In the genomic region with DNA sequence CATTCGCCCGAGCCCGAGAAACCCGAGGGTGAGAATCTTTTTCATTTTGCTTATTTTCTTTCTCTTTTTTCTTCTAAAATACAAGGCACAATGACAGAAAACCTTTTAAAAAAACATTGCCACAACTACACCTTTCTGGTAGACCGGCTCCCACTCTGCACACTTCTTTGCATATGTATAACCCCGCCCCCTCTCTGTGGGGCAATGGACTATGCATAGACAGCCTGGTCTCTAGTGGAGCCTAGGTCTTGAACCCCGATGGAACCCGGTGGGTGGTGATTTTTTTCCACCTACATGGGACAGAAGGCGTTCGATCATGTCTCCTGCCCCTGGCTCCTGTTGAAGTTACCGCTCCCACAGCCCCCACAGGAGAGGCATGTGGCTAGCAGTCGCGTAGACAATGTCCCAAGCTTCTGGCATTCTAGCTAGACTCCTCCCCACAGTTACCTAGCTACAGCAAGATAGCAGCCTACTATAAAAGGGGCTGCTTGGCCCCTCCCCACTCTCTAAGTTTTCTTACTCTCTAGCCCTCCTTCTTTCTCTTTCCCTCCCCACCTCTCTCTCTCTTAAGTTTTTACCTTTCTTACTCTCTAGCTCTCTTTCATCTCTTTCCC, we compare ENCODE assay signal across 13 mouse cellular contexts.
"Had no signal": no experiment of that assay in that cellular context is flagged by ENCODE, and none has a peak within 500 bp of the region (broad histone marks: within the 10 kb centered on the region; RNA-seq: fewer than 3 reads in every experiment).

No protein-coding gene starts in this region.

- H3K36me3 ChIP-seq: limb, embryonic 15.5 days; liver, embryonic 12.5 days; midbrain, embryonic 10.5 days; neural tube, embryonic 13.5 days had no signal

- ATAC-seq: liver, embryonic 12.5 days; lung, postnatal 0 days; midbrain, embryonic 16.5 days had no signal

- H3K27ac ChIP-seq: left cerebral cortex, adult 2 months; limb, embryonic 15.5 days; liver, embryonic 12.5 days; midbrain, embryonic 10.5 days; neural tube, embryonic 13.5 days had no signal

- DNase-seq: kidney, postnatal 25 days; lung, postnatal 4 days; retina, postnatal 1 day; right cerebral cortex, postnatal 4 days; spleen, adult 18-20 months; thymus, postnatal 36 days had no signal

- H3K27me3 ChIP-seq: limb, embryonic 15.5 days; liver, embryonic 12.5 days had no signal

- H3K4me3 ChIP-seq: left cerebral cortex, adult 2 months; limb, embryonic 15.5 days; liver, embryonic 12.5 days; midbrain, embryonic 10.5 days; neural tube, embryonic 13.5 days had no signal

- H3K9me3 ChIP-seq: limb, embryonic 15.5 days; liver, embryonic 12.5 days; midbrain, embryonic 10.5 days; neural tube, embryonic 13.5 days had no signal

- H3K9ac ChIP-seq: limb, embryonic 15.5 days; liver, embryonic 12.5 days; neural tube, embryonic 13.5 days had no signal

- H3K4me2 ChIP-seq: limb, embryonic 15.5 days; liver, embryonic 12.5 days; neural tube, embryonic 13.5 days had no signal

- H3K4me1 ChIP-seq: limb, embryonic 15.5 days; liver, embryonic 12.5 days had no signal
